Mouse (Mus musculus): Measurements from ENCODE around the gene B230118H07Rik.

DNA sequence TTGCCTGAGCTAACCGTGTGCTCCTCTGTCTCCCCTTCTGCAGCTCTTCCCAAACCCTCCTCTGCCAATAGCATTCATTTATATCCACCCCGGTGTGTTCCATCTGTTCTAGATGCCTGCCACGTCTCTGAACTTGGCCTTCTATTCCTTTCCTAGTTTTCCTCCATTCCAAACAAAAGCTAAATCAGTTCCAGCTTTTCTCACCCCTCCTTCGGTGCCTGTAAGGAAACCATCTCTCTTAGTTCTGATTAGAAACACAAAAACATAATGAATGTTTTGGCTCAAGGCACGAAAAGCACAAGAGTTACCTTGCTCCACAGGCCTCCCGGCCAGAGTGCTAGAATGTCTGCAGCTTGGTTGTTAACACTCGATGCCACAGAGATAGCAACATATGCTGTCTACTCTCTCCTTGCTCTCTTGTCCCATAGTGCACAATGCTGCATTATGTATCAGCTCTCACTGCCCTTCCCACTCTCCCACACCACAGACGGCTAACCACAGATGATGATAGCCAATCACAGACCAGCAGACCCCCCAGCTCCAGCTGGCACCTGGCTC lies at the start of gene B230118H07Rik, which contains the start of gene Rag1:
- TF ChIP-seq CTCF (IDR thresholded peaks at IDR 0.05; ENCODE audit: low read depth) (no peak), EP300 (IDR thresholded peaks at IDR 0.05; ENCODE audit: low read depth) (no peak)
